Mouse (Mus musculus) layer of hippocampus, adult 18-20 months (tissue): ENCODE measurements around the gene Ddx59. TPM values are rescaled to one million over a fixed set of nuclear protein-coding genes. Genes with fewer than 3 reads are reported as not detected.

Experiments used
- DNase-seq, 2 experiments: peaks; one replicate each; pipeline ENCODE4 v3.0.0; 2022; ENCODE audit warnings: low spot score in 2 of 2
- long read RNA-seq: library from polyadenylated mRNA; stranded (forward); transcript quantifications from one replicate; pipeline ENCODE4 v2.0.0, GENCODE M21; 2021
- total RNA-seq, 2 experiments: library from RNA; stranded (reverse); gene quantifications; 2 replicates each; pipeline ENCODE4 v1.2.3; 2021

The Ddx59 gene
- 10 to 100 TPM in 1 of 2 experiments, 1 to 10 TPM in 1; 9.2 to 10.0 TPM for total RNA-seq
- long read RNA-seq, transcript Ddx59-201 (8 exons, 2,166 nt) = major isoform, 5 of 8 reads
- long read RNA-seq, partial matches to known transcripts = 1 of 8 reads
- long read RNA-seq, other reads (novel, unspliced or antisense) = 2 of 8 reads

GRCm38 (mm10) chr1:136414798-136415755, at the start of gene Ddx59:
Gene Ddx59, plus strand, starts transcription at chr1:136415271.
- DNase-seq = peak; percentile 97 to 98

- no peak for DNase-seq
Measured at GRCm38 (mm10) chr1:136365986-136366385, 49.1 kb upstream of the Ddx59 start.

- no peak for DNase-seq
Measured at GRCm38 (mm10) chr1:136379261-136379660, 35.8 kb upstream of the Ddx59 start.

- DNase-seq = no peak
Measured at GRCm38 (mm10) chr1:136380161-136380560, 34.9 kb upstream of the Ddx59 start.

DNA sequence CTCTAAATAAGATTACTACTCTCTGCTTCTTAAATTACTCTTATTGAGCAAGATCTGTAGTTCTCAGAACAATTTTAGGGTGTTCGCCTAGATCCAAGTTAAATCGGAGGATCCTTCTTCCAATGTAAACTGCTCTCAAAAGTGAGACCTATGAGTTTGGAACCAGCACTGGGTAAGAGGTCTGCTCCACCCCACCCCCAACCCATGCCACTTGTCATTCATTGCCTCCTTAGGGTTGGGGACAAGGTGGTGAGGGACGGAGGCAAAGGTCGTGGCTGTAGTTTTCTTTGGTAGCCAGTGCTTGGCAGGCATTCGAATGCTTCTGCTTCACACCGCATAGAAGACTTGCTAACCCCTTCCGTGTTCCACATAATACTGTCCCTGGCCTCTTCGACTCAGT, 34.5 kb upstream of the Ddx59 start:
- DNase-seq = no peak

DNA sequence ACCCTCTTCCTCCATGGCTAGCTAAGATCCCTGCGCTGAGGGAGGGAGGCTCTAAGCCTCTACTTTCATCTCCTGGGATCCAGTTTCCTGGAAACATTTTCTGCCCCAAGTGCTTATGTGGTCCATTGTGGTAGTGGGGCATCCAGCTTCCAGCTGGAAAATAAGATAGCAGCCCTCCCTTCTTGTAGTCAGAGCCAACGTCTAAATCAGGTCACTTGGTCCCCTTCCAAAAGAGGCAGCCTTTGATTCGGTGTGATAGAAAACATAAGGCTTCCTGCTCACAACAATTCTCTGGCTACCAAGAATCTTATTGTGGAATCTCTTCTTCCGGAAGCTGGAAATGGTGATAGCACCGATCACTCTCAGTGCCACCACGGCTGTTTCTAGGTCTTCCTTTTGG, 33.9 kb upstream of the Ddx59 start:
- no peak for DNase-seq

DNA sequence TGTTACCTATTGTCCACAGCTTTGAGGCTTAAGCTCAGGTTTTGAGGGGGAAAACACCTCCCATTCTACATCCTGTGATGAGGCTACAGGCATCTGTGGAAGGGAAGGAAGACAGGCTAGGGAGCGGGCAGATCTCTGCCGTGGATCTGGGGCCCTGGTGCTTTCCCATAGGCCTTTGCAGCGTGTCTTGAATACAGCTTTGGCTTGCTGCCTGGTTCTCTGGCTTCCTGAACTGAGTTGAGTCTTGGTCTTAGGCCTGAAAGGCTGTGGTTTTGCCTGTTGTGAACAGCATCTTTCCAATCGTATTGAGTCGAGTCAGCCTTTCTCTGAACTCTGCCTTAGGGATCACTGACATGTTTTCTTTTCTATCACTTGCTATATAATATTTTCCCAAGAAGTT, 33.5 kb upstream of the Ddx59 start:
- DNase-seq = no peak

DNA sequence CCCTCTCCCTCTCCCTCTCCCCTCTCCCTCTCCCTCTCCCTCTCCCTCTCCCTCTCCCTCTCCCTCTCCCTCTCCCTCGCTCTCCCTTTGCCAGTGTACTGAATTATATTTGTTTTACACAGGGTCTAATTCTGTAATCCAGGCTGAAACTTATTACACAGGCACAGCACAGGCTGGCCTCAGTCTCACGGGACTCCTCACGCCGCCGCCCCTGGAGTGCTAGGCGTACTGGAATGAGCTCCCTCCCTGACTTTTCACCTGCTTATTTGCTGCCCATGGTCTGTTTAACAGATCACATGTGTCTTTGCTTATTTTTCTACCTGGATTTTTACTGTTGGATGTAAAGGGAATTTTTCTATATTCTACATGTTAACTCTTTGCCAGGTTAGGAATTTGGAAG, 28.2 kb upstream of the Ddx59 start:
- DNase-seq = no peak

- peak in 1 of 2 experiments; percentile 52 for DNase-seq
Measured at GRCm38 (mm10) chr1:136394506-136394905, 20.6 kb upstream of the Ddx59 start.

DNA sequence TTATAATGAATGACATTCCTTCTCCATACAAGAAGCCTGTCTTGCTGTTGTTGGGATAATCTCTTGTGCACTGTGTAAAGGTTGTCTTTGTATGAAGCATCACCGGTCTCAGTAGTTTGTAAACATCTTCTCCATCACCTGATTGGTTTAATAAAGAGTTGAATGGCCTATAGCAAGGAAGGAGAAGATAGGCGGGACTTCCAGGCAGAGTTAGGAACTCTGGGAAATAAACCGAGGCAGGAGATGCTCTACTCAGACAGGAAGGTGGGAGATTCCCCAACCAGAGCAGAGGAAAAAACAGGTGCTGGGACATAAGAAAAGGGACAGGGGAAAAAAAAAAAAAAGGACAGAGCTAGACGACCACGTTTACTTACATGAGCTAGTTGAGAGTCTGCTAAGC, 20.0 kb upstream of the Ddx59 start:
- no peak for DNase-seq

- peak in 1 of 2 experiments; percentile 41 for DNase-seq
Measured at GRCm38 (mm10) chr1:136401281-136401680, 13.8 kb upstream of the Ddx59 start.

DNA sequence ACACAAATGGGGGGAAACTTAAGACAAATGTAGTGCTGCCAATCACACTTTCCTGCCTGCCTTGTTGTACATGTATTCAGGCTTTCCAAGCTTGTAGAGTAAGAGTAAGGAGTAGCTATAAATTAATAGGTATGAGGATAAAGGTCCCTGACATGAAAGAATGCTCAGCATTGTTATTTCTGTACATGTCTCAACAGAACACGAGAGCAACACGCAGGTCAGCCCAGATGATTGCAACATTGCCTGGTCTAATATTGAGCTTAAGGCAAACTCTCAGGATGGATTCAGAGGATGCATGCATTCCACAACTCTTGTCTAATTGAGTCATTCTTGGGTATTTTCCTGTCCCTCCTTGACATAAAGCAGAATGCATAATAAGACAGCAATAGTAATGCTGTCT, 5.4 kb upstream of the Ddx59 start:
- no peak for DNase-seq

DNA sequence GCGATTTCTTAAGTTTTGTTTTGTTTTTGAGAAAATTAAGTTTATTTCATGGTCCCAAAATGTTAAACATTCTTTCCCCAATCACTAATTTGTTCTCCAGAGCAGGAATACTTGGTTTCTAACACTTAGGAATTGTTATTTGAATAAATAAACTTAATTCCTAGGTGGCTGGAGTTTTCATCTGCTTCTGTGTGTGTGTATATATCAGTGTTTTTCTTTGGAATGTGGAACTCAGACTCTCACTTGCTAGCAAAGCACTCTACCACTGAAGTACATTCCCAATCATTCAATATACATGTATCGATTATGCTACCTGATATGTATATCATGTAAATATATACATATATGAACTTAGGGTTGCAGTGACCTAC, 670 bp downstream of the Ddx59 start:
- no peak for DNase-seq

DNA sequence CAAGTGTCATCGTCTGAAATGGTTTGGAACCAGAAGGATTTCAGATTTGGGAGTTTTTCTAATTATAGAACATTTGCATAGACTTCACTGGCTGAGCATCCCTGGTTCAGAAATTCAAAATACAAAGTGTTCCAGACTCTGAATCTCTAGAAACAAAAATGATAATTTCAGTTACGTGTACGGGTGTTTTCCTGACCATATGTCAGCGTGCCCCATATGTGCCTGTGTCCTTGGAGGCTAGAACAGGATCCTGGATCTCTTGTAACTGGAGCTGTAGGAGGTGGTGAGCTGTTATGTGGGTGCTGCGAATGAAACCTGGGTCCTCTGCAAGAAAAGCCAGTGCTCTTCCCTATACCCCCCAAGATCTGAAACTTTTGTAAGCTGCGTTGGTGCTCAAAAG, 3.3 kb downstream of the Ddx59 start:
- DNase-seq = peak in 1 of 2 experiments; percentile 47

- no peak for DNase-seq
Measured at GRCm38 (mm10) chr1:136427166-136427969, 12.3 kb downstream of the Ddx59 start.

DNA sequence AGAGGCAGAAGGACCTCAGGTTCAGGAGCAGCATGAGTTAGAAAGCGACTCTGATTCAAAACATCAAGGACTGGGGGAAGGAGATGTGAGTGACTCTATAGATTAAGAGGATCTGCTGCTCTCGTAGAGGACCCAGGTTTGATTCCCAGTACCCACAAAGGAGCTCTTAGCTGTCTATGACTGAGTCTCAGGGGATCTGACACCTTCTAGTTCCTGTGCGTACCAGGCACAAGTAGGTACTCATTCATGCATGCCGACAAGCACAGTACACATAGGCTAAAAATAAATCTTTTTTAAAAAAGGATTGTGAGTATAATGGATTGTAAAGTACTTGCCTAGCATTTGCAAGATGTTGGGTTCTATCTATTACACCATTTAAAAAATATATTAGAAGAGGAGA, 13.9 kb downstream of the Ddx59 start:
- DNase-seq = no peak

GRCm38 (mm10) chr1:136430126-136430818, 15.2 kb downstream of the Ddx59 start:
- DNase-seq = no peak

DNA sequence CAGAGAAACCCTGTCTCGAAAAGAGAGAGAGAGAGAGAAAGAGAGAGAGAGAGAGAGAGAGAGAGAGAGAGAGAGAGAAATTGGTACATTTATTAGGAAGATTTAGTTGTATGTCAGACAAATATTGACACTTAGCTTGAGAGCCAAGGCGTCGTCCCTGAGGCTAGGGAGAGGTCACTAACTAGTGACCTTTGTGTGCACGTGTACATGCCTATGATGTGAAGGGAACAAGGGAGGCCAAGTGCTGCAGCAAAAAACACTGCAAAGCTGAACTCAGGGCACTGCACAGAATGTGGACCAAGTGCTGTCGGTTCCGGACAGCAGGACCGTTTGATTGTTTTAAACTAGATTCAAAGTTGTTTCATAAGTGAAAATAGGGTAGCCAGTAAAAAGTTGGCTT, 25.7 kb downstream of the Ddx59 start:
- DNase-seq = no peak

GRCm38 (mm10) chr1:136442809-136443208, 27.7 kb downstream of the Ddx59 start:
- DNase-seq = no peak

DNA sequence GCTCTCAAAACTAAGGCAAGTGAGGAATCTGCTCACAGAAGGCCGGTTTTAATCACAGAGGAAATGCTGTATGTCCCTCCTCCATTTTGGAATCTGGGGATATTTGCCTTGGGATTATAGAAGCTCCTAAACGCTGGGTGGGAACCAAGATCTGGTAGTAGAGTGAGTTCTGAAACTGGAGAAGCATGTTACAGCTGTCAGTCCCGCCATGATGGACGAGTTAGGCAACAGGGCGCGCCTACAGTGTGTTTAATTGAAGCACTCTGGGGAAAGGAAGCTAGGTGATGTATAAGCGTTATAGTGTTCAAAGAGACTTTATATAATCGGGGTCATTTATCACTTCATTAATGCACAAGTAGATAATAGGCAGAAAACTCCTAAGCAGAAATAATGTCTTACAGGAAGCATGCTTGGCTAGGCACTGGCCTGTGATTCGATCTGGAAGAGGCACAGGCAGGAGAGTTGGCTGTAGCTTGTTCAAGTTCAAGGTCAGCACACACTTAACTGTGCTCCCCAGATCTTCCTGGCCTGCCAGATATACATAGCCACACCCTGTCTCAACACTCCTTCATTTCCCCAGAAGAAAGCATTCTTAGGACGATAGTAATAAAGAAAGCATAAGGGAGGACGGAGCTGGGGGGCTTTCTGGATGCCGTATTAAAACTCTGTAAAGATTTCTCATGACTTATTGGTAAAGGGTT, 29.6 kb downstream of the Ddx59 start:
- no peak for DNase-seq

DNA sequence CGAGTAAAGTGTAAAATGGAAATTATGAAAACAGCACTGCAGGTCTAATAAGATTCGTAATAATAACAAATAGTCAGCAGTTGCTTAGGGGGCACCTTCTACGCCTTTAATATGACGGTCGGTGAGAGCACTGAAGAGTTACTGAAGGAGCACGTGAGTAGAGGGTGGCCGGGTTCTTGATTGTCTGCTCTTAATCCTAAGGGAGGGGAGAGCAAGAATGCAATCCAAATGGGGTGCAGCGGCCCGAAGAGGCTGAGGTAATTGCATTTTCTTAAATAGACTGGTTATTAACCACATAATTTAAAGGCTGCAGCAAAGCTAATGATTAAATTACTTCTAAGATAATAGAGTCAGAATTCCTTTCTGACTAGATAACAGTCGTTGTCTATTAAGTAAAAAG, 31.9 kb downstream of the Ddx59 start:
- DNase-seq = no peak
